Mouse (Mus musculus) forebrain, embryonic 16.5 days (tissue): ENCODE results near the gene Nop14. TPM values are rescaled to one million over a fixed set of nuclear protein-coding genes. Genes with fewer than 3 reads are reported as not detected.

Experiments
- ATAC-seq: fragments of 200-750 bp; cut with Nextera tagmentation; 2 replicates; pipeline ENCODE4 v1.8.0; 2017; ENCODE audit warnings: mild to moderate bottlenecking, moderate library complexity
- H3K27ac ChIP-seq: fragments of 300-500 bp; sonication (generic); 2 replicates; pipeline ENCODE4 v1.5.1; 2014; ENCODE audit warnings: low read length, control low read depth
- H3K27me3 ChIP-seq: fragments of 300-500 bp; sonication (generic); replicated peaks from 2 replicates; pipeline ENCODE4 v1.6.1; 2014; ENCODE audit warnings: low read length; ENCODE audit not compliant: control insufficient read depth, insufficient read depth
- H3K36me3 ChIP-seq: fragments of 300-500 bp; sonication (generic); 2 replicates; pipeline ENCODE4 v1.6.1; 2014; ENCODE audit not compliant: control insufficient read depth, insufficient read depth
- H3K4me1 ChIP-seq: fragments of 300-500 bp; sonication (generic); replicated peaks from 2 replicates; pipeline ENCODE4 v1.6.1; 2014; ENCODE audit warnings: low read length; ENCODE audit not compliant: control insufficient read depth, insufficient read depth
- H3K4me2 ChIP-seq: fragments of 300-500 bp; sonication (generic); 2 replicates; pipeline ENCODE4 v1.6.1; 2014; ENCODE audit warnings: mild to moderate bottlenecking, low read length, control low read depth
- H3K4me3 ChIP-seq: fragments of 300-500 bp; sonication (generic); replicated peaks from 2 replicates; pipeline ENCODE4 v1.5.1; 2014; ENCODE audit warnings: mild to moderate bottlenecking, low read length, control low read depth
- H3K9ac ChIP-seq: fragments of 300-500 bp; sonication (generic); replicated peaks from 2 replicates; pipeline ENCODE4 v1.6.1; 2014; ENCODE audit warnings: low read depth, low read length, control low read depth
- H3K9me3 ChIP-seq: fragments of 300-500 bp; sonication (generic); 2 replicates; pipeline ENCODE4 v1.6.1; 2016; ENCODE audit warnings: low read length; ENCODE audit not compliant: control insufficient read depth
- WGBS: fragments of 180-500 bp; shearing (Covaris S2); extraction: QIAGEN DNeasy Blood & Tissue Kit; methylation state at CpG from one replicate; pipeline ENCODE4 v1.1.7; 2014; 5-methylcytosine and 5-hydroxymethylcytosine counted together
- polyA plus RNA-seq: library from polyadenylated mRNA; unstranded; fragments of >200 nt; fragmentation: Nextera tagmentation; extraction: Ambion mirVana; gene quantifications from 2 replicates; pipeline ENCODE4 v1.2.1, GENCODE M21; 2015

Gene Nop14
- polyA plus RNA-seq, 1 experiment from 2014 or later: 26.4 TPM

DNA sequence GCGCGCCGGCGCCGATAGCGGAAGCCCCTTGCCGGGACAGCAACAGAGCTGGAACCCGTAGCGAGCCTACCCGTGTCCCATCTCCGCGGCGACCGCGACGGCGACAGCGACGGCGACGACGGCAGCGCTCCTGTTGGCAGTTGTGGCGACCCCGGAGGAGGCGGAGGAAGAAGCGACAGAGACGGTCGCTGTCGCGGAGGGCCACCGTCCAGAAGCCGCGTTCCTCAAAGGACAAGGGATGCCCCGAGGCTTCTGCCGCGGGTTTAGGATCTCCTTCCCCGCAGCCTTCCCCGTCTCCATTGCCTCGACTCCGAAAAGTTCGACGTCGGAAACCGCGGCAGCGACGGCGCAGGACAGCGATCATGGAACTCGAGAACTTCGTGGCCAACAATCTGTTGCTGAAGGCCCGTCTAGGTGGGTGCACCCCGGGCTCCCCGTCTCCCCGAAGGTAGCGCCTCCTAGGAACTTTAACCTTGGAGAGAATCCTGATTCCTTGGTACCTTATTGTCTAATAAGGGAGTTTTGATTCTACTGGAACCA lies 713 bp upstream of the Nop14 start:
- ATAC-seq: no peak
- peaks cover 9% of the 10 kb centered on the region for H3K36me3 ChIP-seq
- no peaks in the 10 kb centered on the region for H3K9me3 ChIP-seq
- under 1% methylated on average over 57 of the region's 57 CpGs for WGBS
- H3K9ac ChIP-seq: peak overlapping the region; percentile 73
- H3K4me3 ChIP-seq: peak overlapping the region; percentile 76
- H3K4me1 ChIP-seq: peaks cover 14% of the 10 kb centered on the region
- H3K4me2 ChIP-seq: peak overlapping the region; percentile 66
- H3K27me3 ChIP-seq: no peaks in the 10 kb centered on the region
- peak overlapping the region; percentile 84 for H3K27ac ChIP-seq

- Histone ChIP-seq H3K27me3 (no peaks in the 10 kb centered on the region), H3K4me1 (peaks cover 14% of the 10 kb centered on the region), H3K9ac (no peak overlapping the region), H3K27ac (no peak overlapping the region), H3K9me3 (no peaks in the 10 kb centered on the region), H3K36me3 (peaks cover 22% of the 10 kb centered on the region), H3K4me2 (no peak overlapping the region), H3K4me3 (no peak overlapping the region)
- ATAC-seq: no peak
- WGBS: 95% methylated on average over 8 of the region's 8 CpGs
Measured at GRCm38 (mm10) chr5:34657556-34657955, 2.4 kb downstream of the Nop14 start.

DNA sequence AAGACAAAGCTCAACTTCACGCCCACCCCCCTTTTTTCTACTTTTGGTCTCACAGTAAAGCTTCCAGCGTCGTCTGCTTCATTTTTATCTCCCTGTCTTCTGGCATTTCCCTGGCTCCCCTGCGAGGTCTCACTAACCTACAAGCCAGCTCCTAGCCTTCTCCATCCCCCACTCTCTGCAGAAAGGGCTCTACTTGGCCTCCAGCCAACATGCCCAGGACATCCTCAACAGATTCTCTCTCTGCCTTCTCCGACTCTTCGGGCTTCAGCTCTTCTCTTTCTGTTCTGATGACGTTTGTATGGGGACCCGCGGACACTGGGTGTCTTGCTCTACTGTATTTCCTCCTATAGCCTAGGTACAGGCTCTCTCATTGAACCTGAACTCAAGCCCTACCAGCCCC lies 5.1 kb downstream of the Nop14 start:
- ATAC-seq: no peak
- peaks cover 8% of the 10 kb centered on the region for H3K4me1 ChIP-seq
- H3K27me3 ChIP-seq: no peaks in the 10 kb centered on the region
- no peak overlapping the region for H3K9ac ChIP-seq
- WGBS: 88% methylated on average over 9 of the region's 9 CpGs
- no peak overlapping the region for H3K4me3 ChIP-seq
- H3K36me3 ChIP-seq: peaks cover 39% of the 10 kb centered on the region
- H3K4me2 ChIP-seq: no peak overlapping the region
- no peak overlapping the region for H3K27ac ChIP-seq
- H3K9me3 ChIP-seq: no peaks in the 10 kb centered on the region

- H3K27ac ChIP-seq: no peak overlapping the region
- H3K4me1 ChIP-seq: no peaks in the 10 kb centered on the region
- H3K36me3 ChIP-seq: peaks cover 56% of the 10 kb centered on the region
- no peak for ATAC-seq
- H3K27me3 ChIP-seq: no peaks in the 10 kb centered on the region
- H3K9ac ChIP-seq: no peak overlapping the region
- no peaks in the 10 kb centered on the region for H3K9me3 ChIP-seq
- 95% methylated on average over 5 of the region's 5 CpGs for WGBS
- no peak overlapping the region for H3K4me2 ChIP-seq
- H3K4me3 ChIP-seq: no peak overlapping the region
Measured at GRCm38 (mm10) chr5:34652961-34653360, 7.0 kb downstream of the Nop14 start.

- no peaks in the 10 kb centered on the region for H3K4me1 ChIP-seq
- no peaks in the 10 kb centered on the region for H3K27me3 ChIP-seq
- ATAC-seq: no peak
- H3K4me3 ChIP-seq: no peak overlapping the region
- H3K36me3 ChIP-seq: peaks cover 48% of the 10 kb centered on the region
- H3K9me3 ChIP-seq: no peaks in the 10 kb centered on the region
- no peak overlapping the region for H3K9ac ChIP-seq
- H3K27ac ChIP-seq: no peak overlapping the region
- WGBS: 41% methylated on average over 4 of the region's 4 CpGs
- H3K4me2 ChIP-seq: no peak overlapping the region
Measured at GRCm38 (mm10) chr5:34647581-34647980, 12.4 kb downstream of the Nop14 start.

DNA sequence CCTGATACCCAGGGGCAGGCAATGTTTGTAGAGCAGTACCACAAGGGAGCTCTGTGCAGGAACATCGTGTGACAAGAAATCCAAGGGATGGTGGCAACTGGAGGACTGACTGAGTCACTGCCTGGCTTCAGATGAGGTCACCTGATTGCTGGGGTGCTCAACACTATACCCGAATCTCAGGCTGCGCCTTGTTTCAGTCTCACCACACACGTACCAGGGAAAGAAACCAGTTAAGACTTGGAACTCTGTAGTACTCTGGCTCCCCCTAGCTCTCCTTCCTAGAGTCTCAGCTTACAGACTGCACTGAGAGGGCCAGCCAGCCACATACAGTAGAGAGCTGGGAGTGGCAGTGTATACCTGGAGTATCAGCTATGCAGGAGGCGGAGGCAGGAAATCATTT lies 17.0 kb downstream of the Nop14 start:
- H3K27me3 ChIP-seq: no peaks in the 10 kb centered on the region
- peaks cover 35% of the 10 kb centered on the region; the same call in 1 of the 2 replicates for H3K36me3 ChIP-seq
- no peak overlapping the region for H3K27ac ChIP-seq
- H3K9ac ChIP-seq: no peak overlapping the region
- WGBS: 64% methylated on average over 5 of the region's 5 CpGs
- H3K4me2 ChIP-seq: no peak overlapping the region
- no peaks in the 10 kb centered on the region for H3K9me3 ChIP-seq
- ATAC-seq: peak; percentile 70
- H3K4me3 ChIP-seq: no peak overlapping the region
- H3K4me1 ChIP-seq: no peaks in the 10 kb centered on the region

DNA sequence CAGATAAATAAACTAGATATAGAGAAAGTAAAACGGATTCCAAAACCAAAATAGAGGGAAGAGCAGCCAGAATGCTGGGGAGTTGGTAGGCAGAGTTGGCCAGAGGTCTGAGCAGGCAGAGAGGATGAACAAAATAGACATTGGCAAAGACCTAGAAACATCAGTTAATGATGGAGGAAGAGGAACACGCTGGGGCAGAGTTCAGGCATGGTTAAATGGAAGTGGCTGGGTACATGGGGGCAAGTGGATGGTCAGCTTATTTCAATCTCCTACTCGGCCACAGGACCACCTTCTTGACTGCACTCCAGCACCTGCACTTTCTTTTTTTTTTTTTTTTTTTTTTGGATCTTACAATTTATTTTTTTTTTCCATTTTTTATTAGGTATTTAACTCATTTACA lies 18.0 kb downstream of the Nop14 start:
- 82% methylated on average over 3 of the region's 3 CpGs for WGBS
- Histone ChIP-seq H3K4me1 (0 out of 2 replicates have a peak, but pooled peaks cover 3% of the 10 kb centered on the region), H3K4me3 (no peak overlapping the region), H3K27me3 (no peaks in the 10 kb centered on the region), H3K4me2 (no peak overlapping the region), H3K9ac (no peak overlapping the region), H3K27ac (no peak overlapping the region), H3K9me3 (no peaks in the 10 kb centered on the region), H3K36me3 (peaks cover 32% of the 10 kb centered on the region; the same call in 1 of the 2 replicates)
- ATAC-seq: no peak

GRCm38 (mm10) chr5:34637591-34638156 lies 22.3 kb downstream of the Nop14 start:
- Histone ChIP-seq H3K36me3 (peaks cover 22% of the 10 kb centered on the region; the same call in 1 of the 2 replicates), H3K4me1 (peaks cover 14% of the 10 kb centered on the region), H3K4me2 (no peak overlapping the region), H3K9ac (no peak overlapping the region), H3K4me3 (no peak overlapping the region), H3K27ac (no peak overlapping the region), H3K9me3 (no peaks in the 10 kb centered on the region), H3K27me3 (no peaks in the 10 kb centered on the region)
- no peak for ATAC-seq
- 82% methylated on average over 7 of the region's 7 CpGs for WGBS

- peak within 1 kb of the TSS; percentile 68 for H3K4me3 ChIP-seq
- under 1% methylated on average over 48 of the region's 48 CpGs for WGBS
- no peaks in the 10 kb centered on the region for H3K27me3 ChIP-seq
- peaks cover 14% of the 10 kb centered on the region for H3K4me1 ChIP-seq
- peak within 1 kb of the TSS; percentile 78 for H3K4me2 ChIP-seq
- peak within 1 kb of the TSS; percentile 86 for H3K27ac ChIP-seq
- peak within 1 kb of the TSS; percentile 81 for H3K9ac ChIP-seq
- peak; percentile 95 for ATAC-seq
- peaks cover 24% of the 10 kb centered on the region for H3K36me3 ChIP-seq
- no peaks in the 10 kb centered on the region for H3K9me3 ChIP-seq
Measured at GRCm38 (mm10) chr5:34636481-34637287, 23.3 kb downstream of the Nop14 start, which contains the start of gene Mfsd10. Gene Mfsd10, minus strand, starts transcription at chr5:34637212.
